Mouse (Mus musculus): ENCODE results near the gene Gapdhs. TPM values are rescaled to one million over a fixed set of nuclear protein-coding genes. Genes with fewer than 3 reads are reported as not detected.

Gene Gapdhs
- polyA plus RNA-seq, 1 experiment = not detected

DNA sequence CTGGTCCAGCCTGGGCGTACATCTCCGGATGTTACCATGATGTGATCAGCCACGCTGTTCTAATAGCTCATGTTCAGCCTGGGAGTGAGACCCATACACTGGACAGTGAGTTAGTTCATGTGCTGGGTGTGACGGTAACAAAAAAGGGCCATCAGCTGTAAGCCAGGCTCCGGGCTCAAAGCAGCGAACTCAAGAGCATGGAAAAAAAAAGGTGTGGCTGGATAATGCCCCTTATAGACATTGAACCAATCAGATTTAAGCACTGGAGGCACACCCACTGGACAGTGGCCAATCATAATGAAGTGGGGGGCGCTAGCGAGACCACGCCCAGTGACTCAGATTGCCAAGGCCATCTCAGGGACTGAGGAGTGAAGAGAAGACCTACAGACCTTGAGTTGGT lies 44.9 kb downstream of the Gapdhs start, which contains the start of gene 2200002J24Rik:
Gene 2200002J24Rik, plus strand, starts transcription at position 338 of the 400 bp plus-strand sequence.
- Histone ChIP-seq H3K4me1 (ENCODE audit: control insufficient read depth, insufficient read depth, low read length) (no peaks in the 10 kb centered on the region), H3K27ac (ENCODE audit: insufficient read depth, low read length) (no peak within 1 kb of the TSS), H3K4me3 (ENCODE audit: insufficient read depth, low read length) (no peak within 1 kb of the TSS)
- no peak for TF ChIP-seq CTCF (IDR thresholded peaks at IDR 0.05; ENCODE audit: extremely low read depth, insufficient read depth, low read length)
- no peak for TF ChIP-seq POLR2A (IDR thresholded peaks at IDR 0.05; ENCODE audit: extremely low read depth, insufficient read depth, low read length)

DNA sequence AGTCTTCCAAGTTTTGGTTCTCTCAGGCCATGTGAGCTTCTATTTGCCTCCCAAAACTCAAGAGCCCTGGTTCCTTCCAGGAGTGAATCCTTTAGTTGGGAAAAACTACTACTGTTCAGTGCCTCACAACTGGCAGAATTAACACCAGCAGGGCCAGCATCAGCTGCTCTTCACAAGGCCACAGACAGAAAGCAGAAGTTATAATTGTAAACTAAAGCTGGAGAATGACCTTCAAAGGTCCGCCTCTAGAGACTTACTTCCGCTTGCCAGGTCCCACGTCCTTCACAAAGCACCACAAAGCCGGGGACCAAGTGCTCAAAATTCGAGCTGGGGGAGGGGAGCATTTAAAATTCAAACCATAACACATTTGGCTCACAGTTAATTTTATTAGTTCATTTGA lies 45.4 kb downstream of the Gapdhs start:
- H3K4me3 ChIP-seq (ENCODE audit: insufficient read depth, low read length) = no peak overlapping the region
- H3K4me1 ChIP-seq (ENCODE audit: control insufficient read depth, insufficient read depth, low read length) = no peaks in the 10 kb centered on the region
- no peak for TF ChIP-seq CTCF (IDR thresholded peaks at IDR 0.05; ENCODE audit: extremely low read depth, insufficient read depth, low read length)
- TF ChIP-seq POLR2A (IDR thresholded peaks at IDR 0.05; ENCODE audit: extremely low read depth, insufficient read depth, low read length) = no peak
- H3K27ac ChIP-seq (ENCODE audit: insufficient read depth, low read length) = no peak overlapping the region

DNA sequence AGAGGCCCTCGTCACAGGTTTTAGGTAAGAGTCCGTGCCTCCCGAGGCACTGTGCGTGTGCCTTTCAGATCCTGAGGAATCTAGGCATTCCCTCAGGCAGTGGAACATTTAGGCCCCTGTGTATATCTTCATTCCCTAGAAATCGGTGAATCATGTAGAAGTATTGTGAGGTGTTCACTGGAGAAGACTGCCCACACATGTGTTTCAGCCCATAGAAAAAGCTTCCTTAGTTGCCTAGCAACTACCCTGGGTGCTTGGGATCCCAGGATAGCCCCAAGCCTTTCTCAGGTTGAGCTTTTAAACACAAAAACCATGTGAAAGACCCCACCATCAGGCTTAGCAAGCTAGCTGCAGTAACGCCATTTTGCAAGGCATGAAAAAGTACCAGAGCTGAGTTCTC lies 55.2 kb downstream of the Gapdhs start:
- TF ChIP-seq POLR2A (IDR thresholded peaks at IDR 0.05; ENCODE audit: extremely low read depth, insufficient read depth, low read length) = no peak
- no peak for TF ChIP-seq CTCF (IDR thresholded peaks at IDR 0.05; ENCODE audit: extremely low read depth, insufficient read depth, low read length)
- H3K27ac ChIP-seq (ENCODE audit: insufficient read depth, low read length) = no peak overlapping the region
- no peak overlapping the region for H3K4me3 ChIP-seq (ENCODE audit: insufficient read depth, low read length)
- H3K4me1 ChIP-seq (ENCODE audit: control insufficient read depth, insufficient read depth, low read length) = peaks cover 2% of the 10 kb centered on the region; the same call in 1 of the 2 replicates

DNA sequence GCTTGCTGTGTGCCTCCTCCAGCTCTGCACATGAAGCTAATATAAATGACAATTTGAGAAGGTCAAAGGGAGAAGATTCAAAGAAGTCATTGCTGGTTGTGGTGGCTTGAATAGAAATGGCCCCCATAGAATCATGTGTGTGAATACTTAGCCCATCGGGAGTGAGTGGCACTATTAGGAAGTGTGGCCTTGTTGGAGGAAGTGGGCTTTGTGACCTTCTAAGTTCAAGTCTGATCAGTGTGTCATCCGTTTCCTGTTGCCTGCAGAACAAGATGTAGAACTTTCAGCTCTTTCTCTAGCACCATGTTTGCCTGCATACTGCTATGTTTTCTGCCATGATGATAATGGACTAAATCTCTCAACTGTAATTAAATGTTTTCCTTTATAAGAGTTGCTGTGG lies 60.1 kb downstream of the Gapdhs start:
- Histone ChIP-seq H3K4me3 (ENCODE audit: insufficient read depth, low read length) (no peak overlapping the region), H3K4me1 (ENCODE audit: control insufficient read depth, insufficient read depth, low read length) (peaks cover 2% of the 10 kb centered on the region; the same call in 1 of the 2 replicates), H3K27ac (ENCODE audit: insufficient read depth, low read length) (no peak overlapping the region)
- TF ChIP-seq CTCF (IDR thresholded peaks at IDR 0.05; ENCODE audit: extremely low read depth, insufficient read depth, low read length) (no peak), POLR2A (IDR thresholded peaks at IDR 0.05; ENCODE audit: extremely low read depth, insufficient read depth, low read length) (no peak)

DNA sequence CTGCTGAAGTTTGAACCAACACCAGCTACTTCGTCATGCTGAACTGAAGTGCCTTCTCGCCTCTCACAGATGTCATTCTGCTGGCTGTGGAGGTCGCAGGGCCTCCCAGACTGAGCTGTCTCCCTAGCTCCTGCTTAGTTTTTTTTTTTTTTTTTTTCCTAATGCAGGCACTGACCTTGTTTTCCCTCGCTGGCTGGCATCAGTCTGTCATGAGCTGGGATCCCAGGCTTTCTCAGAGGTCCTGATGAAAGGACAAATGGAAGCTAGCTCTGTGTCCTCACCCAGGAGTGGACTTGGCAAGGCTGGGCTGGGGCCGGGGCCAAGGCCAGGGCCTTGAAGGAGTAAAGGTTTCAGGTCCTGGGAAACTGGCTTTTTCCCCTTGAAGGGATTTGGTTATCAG lies 61.6 kb downstream of the Gapdhs start:
- no peak for TF ChIP-seq CTCF (IDR thresholded peaks at IDR 0.05; ENCODE audit: extremely low read depth, insufficient read depth, low read length)
- TF ChIP-seq POLR2A (IDR thresholded peaks at IDR 0.05; ENCODE audit: extremely low read depth, insufficient read depth, low read length) = no peak
- Histone ChIP-seq H3K4me1 (ENCODE audit: control insufficient read depth, insufficient read depth, low read length) (no peaks in the 10 kb centered on the region), H3K27ac (ENCODE audit: insufficient read depth, low read length) (no peak overlapping the region), H3K4me3 (ENCODE audit: insufficient read depth, low read length) (no peak overlapping the region)

Other genes starting within 250 kb of the Gapdhs start
- 174 and 184 TPM in 2 replicates for gene Arhgap33, start 208.6 kb downstream of the Gapdhs start, polyA plus RNA-seq (2012; rRNA removed)
- gene Hspb6, start 191.5 kb downstream of the Gapdhs start, polyA plus RNA-seq (2012; rRNA removed) = 11.0 and 11.3 TPM in 2 replicates
- gene Proser3, start 191.4 kb downstream of the Gapdhs start, polyA plus RNA-seq (2012; rRNA removed) = 4.7 and 6.2 TPM in 2 replicates
- 71.9 and 72.7 TPM in 2 replicates for gene Lin37, start 183.8 kb downstream of the Gapdhs start, polyA plus RNA-seq (2012; rRNA removed)
- gene U2af1l4, start 180.4 kb downstream of the Gapdhs start, polyA plus RNA-seq (2012; rRNA removed) = 90.9 and 97.0 TPM in 2 replicates
- 4.7 and 5.5 TPM in 2 replicates for gene Gm49396, start 180.3 kb downstream of the Gapdhs start, polyA plus RNA-seq (2012; rRNA removed)
- gene Psenen, start 180.1 kb downstream of the Gapdhs start, polyA plus RNA-seq (2012; rRNA removed) = 127 and 133 TPM in 2 replicates
- 3.4 and 4.4 TPM in 2 replicates for gene Igflr1, start 178.3 kb downstream of the Gapdhs start, polyA plus RNA-seq (2012; rRNA removed)
- 40.0 and 45.3 TPM in 2 replicates for gene Kmt2b, start 155.0 kb downstream of the Gapdhs start, polyA plus RNA-seq (2012; rRNA removed)
- gene Zbtb32, start 144.8 kb downstream of the Gapdhs start, polyA plus RNA-seq (2012; rRNA removed) = 0.08 TPM in 1 of 2 replicates, not detected in the other
- gene Upk1a, start 130.8 kb downstream of the Gapdhs start, polyA plus RNA-seq (2012; rRNA removed) = 2.0 and 2.1 TPM in 2 replicates
- gene Cox6b1, start 117.5 kb downstream of the Gapdhs start, polyA plus RNA-seq (2012; rRNA removed) = 1,068 and 1,150 TPM in 2 replicates
- gene Etv2, start 107.8 kb downstream of the Gapdhs start, polyA plus RNA-seq (2012; rRNA removed) = not detected in 2 replicates
- 59.7 and 60.1 TPM in 2 replicates for gene Rbm42, start 93.4 kb downstream of the Gapdhs start, polyA plus RNA-seq (2012; rRNA removed)
- gene Haus5, start 78.7 kb downstream of the Gapdhs start, polyA plus RNA-seq (2012; rRNA removed) = 7.6 and 9.4 TPM in 2 replicates
- not detected in 2 replicates for gene Pmis2, start 72.1 kb downstream of the Gapdhs start, polyA plus RNA-seq (2012; rRNA removed)
- gene 2200002J24Rik, start 44.8 kb downstream of the Gapdhs start, polyA plus RNA-seq (2012; rRNA removed) = not detected in 2 replicates
- 0.73 and 1.0 TPM in 2 replicates for gene Atp4a, start 31.5 kb downstream of the Gapdhs start, polyA plus RNA-seq (2012; rRNA removed)
- 189 and 190 TPM in 2 replicates for gene Tmem147, start 14.1 kb downstream of the Gapdhs start, polyA plus RNA-seq (2012; rRNA removed)
- gene Sbsn, start 7.8 kb upstream of the Gapdhs start, polyA plus RNA-seq (2012; rRNA removed) = 8.4 and 8.6 TPM in 2 replicates
- gene Dmkn, start 20.1 kb upstream of the Gapdhs start, polyA plus RNA-seq (2012; rRNA removed) = 3.3 and 9.6 TPM in 2 replicates
- gene Krtdap, start 44.2 kb upstream of the Gapdhs start, polyA plus RNA-seq (2012; rRNA removed) = not detected in 2 replicates
- 0.09 and 0.38 TPM in 2 replicates for gene Ffar2, start 80.1 kb upstream of the Gapdhs start, polyA plus RNA-seq (2012; rRNA removed)
- 0.13 TPM in 1 of 2 replicates, not detected in the other for gene Ffar3, start 112.5 kb upstream of the Gapdhs start, polyA plus RNA-seq (2012; rRNA removed)
- gene Ffar1, start 117.9 kb upstream of the Gapdhs start, polyA plus RNA-seq (2012; rRNA removed) = 0.02 TPM in 1 of 2 replicates, not detected in the other
- gene Cd22, start 136.7 kb upstream of the Gapdhs start, polyA plus RNA-seq (2012; rRNA removed) = 0.15 and 0.83 TPM in 2 replicates
- gene Mag, start 171.2 kb upstream of the Gapdhs start, polyA plus RNA-seq (2012; rRNA removed) = 412 and 613 TPM in 2 replicates
- gene Hamp2, start 181.0 kb upstream of the Gapdhs start, polyA plus RNA-seq (2012; rRNA removed) = not detected in 2 replicates
- gene Hamp, start 200.4 kb upstream of the Gapdhs start, polyA plus RNA-seq (2012; rRNA removed) = not detected in 2 replicates
- 202 and 241 TPM in 2 replicates for gene Usf2, start 213.1 kb upstream of the Gapdhs start, polyA plus RNA-seq (2012; rRNA removed)
- gene Lsr, start 229.8 kb upstream of the Gapdhs start, polyA plus RNA-seq (2012; rRNA removed) = 10.2 and 11.3 TPM in 2 replicates
- gene Fam187b, start 230.1 kb upstream of the Gapdhs start, polyA plus RNA-seq (2012; rRNA removed) = 0.15 and 0.38 TPM in 2 replicates

Measured in cortical plate, adult 2 months (tissue).